Mouse (Mus musculus): ENCODE measurements around the gene Emc3. TPM values are rescaled to one million over a fixed set of nuclear protein-coding genes. Genes with fewer than 3 reads are reported as not detected.

The Emc3 gene
- total and polyA plus RNA-seq, 3 experiments: 52.7 to 90.9 (median 64.6) TPM

Other genes starting within 250 kb of the Emc3 start
Only the 20 nearest of the 22 such genes appear.
- gene Ogg1, start 204.7 kb downstream of the Emc3 start, total RNA-seq (2012; rRNA removed): 12.5 and 13.8 TPM in 2 replicates
- gene Ogg1, start 204.7 kb downstream of the Emc3 start, total RNA-seq (2014; rRNA removed): 14.4 and 14.5 TPM in 2 replicates
- gene Ogg1, start 204.7 kb downstream of the Emc3 start, polyA plus RNA-seq (2012; ENCODE audit: insufficient read length, low read depth): 19.5 and 20.1 TPM in 2 replicates
- gene Camk1, start 187.7 kb downstream of the Emc3 start, total RNA-seq (2012; rRNA removed): 4.1 and 5.3 TPM in 2 replicates
- 0.20 and 0.36 TPM in 2 replicates for gene Camk1, start 187.7 kb downstream of the Emc3 start, total RNA-seq (2014; rRNA removed)
- gene Camk1, start 187.7 kb downstream of the Emc3 start, polyA plus RNA-seq (2012; ENCODE audit: insufficient read length, low read depth): 0.97 and 1.4 TPM in 2 replicates
- gene Tada3, start 153.8 kb downstream of the Emc3 start, total RNA-seq (2012; rRNA removed): 14.6 and 19.4 TPM in 2 replicates
- gene Tada3, start 153.8 kb downstream of the Emc3 start, total RNA-seq (2014; rRNA removed): 7.2 and 7.6 TPM in 2 replicates
- gene Tada3, start 153.8 kb downstream of the Emc3 start, polyA plus RNA-seq (2012; ENCODE audit: insufficient read length, low read depth): 24.8 and 28.2 TPM in 2 replicates
- gene Arpc4, start 153.5 kb downstream of the Emc3 start, total RNA-seq (2012; rRNA removed): 150 and 190 TPM in 2 replicates
- gene Arpc4, start 153.5 kb downstream of the Emc3 start, total RNA-seq (2014; rRNA removed): 202 and 234 TPM in 2 replicates
- gene Arpc4, start 153.5 kb downstream of the Emc3 start, polyA plus RNA-seq (2012; ENCODE audit: insufficient read length, low read depth): 314 and 345 TPM in 2 replicates
- gene Ttll3, start 142.4 kb downstream of the Emc3 start, total RNA-seq (2012; rRNA removed): 5.1 and 5.3 TPM in 2 replicates
- gene Ttll3, start 142.4 kb downstream of the Emc3 start, total RNA-seq (2014; rRNA removed): 0.87 and 1.8 TPM in 2 replicates
- 4.4 and 5.1 TPM in 2 replicates for gene Ttll3, start 142.4 kb downstream of the Emc3 start, polyA plus RNA-seq (2012; ENCODE audit: insufficient read length, low read depth)
- 26.3 and 28.6 TPM in 2 replicates for gene Rpusd3, start 112.3 kb downstream of the Emc3 start, total RNA-seq (2012; rRNA removed)
- gene Rpusd3, start 112.3 kb downstream of the Emc3 start, total RNA-seq (2014; rRNA removed): 18.8 and 22.1 TPM in 2 replicates
- gene Rpusd3, start 112.3 kb downstream of the Emc3 start, polyA plus RNA-seq (2012; ENCODE audit: insufficient read length, low read depth): 18.5 and 26.5 TPM in 2 replicates
- gene Cidec, start 95.9 kb downstream of the Emc3 start, total RNA-seq (2012; rRNA removed): 0.17 TPM in 1 of 2 replicates, not detected in the other
- not detected in 2 replicates for gene Cidec, start 95.9 kb downstream of the Emc3 start, total RNA-seq (2014; rRNA removed)
- 0.14 TPM in 1 of 2 replicates, not detected in the other for gene Cidec, start 95.9 kb downstream of the Emc3 start, polyA plus RNA-seq (2012; ENCODE audit: insufficient read length, low read depth)
- 69.2 and 83.9 TPM in 2 replicates for gene Jagn1, start 89.1 kb downstream of the Emc3 start, total RNA-seq (2012; rRNA removed)
- gene Jagn1, start 89.1 kb downstream of the Emc3 start, total RNA-seq (2014; rRNA removed): 90.4 and 106 TPM in 2 replicates
- gene Jagn1, start 89.1 kb downstream of the Emc3 start, polyA plus RNA-seq (2012; ENCODE audit: insufficient read length, low read depth): 88.3 and 103 TPM in 2 replicates
- 0.13 TPM in 1 of 2 replicates, not detected in the other for gene Il17re, start 73.2 kb downstream of the Emc3 start, total RNA-seq (2012; rRNA removed)
- not detected in 2 replicates for gene Il17re, start 73.2 kb downstream of the Emc3 start, total RNA-seq (2014; rRNA removed)
- 0.13 TPM in 1 of 2 replicates, not detected in the other for gene Il17re, start 73.2 kb downstream of the Emc3 start, polyA plus RNA-seq (2012; ENCODE audit: insufficient read length, low read depth)
- gene Il17rc, start 60.2 kb downstream of the Emc3 start, total RNA-seq (2012; rRNA removed): not detected in 2 replicates
- gene Il17rc, start 60.2 kb downstream of the Emc3 start, total RNA-seq (2014; rRNA removed): not detected in 2 replicates
- not detected in 2 replicates for gene Il17rc, start 60.2 kb downstream of the Emc3 start, polyA plus RNA-seq (2012; ENCODE audit: insufficient read length, low read depth)
- 4.3 and 6.2 TPM in 2 replicates for gene Creld1, start 48.4 kb downstream of the Emc3 start, total RNA-seq (2012; rRNA removed)
- gene Creld1, start 48.4 kb downstream of the Emc3 start, total RNA-seq (2014; rRNA removed): 3.3 and 3.4 TPM in 2 replicates
- gene Creld1, start 48.4 kb downstream of the Emc3 start, polyA plus RNA-seq (2012; ENCODE audit: insufficient read length, low read depth): 12.9 and 14.3 TPM in 2 replicates
- gene Prrt3, start 29.7 kb downstream of the Emc3 start, total RNA-seq (2012; rRNA removed): not detected in 2 replicates
- not detected in 2 replicates for gene Prrt3, start 29.7 kb downstream of the Emc3 start, total RNA-seq (2014; rRNA removed)
- gene Prrt3, start 29.7 kb downstream of the Emc3 start, polyA plus RNA-seq (2012; ENCODE audit: insufficient read length, low read depth): not detected in 2 replicates
- gene Fancd2, start within 50 bp of the Emc3 start, total RNA-seq (2012; rRNA removed): 25.5 and 26.3 TPM in 2 replicates
- 32.7 and 37.3 TPM in 2 replicates for gene Fancd2, start within 50 bp of the Emc3 start, total RNA-seq (2014; rRNA removed)
- gene Fancd2, start within 50 bp of the Emc3 start, polyA plus RNA-seq (2012; ENCODE audit: insufficient read length, low read depth): 27.2 and 30.2 TPM in 2 replicates
- gene Fancd2os, start 69.1 kb upstream of the Emc3 start, total RNA-seq (2012; rRNA removed): not detected in 2 replicates
- gene Fancd2os, start 69.1 kb upstream of the Emc3 start, total RNA-seq (2014; rRNA removed): not detected in 2 replicates
- gene Fancd2os, start 69.1 kb upstream of the Emc3 start, polyA plus RNA-seq (2012; ENCODE audit: insufficient read length, low read depth): 0.31 and 0.45 TPM in 2 replicates
- 112 and 122 TPM in 2 replicates for gene Brk1, start 73.1 kb upstream of the Emc3 start, total RNA-seq (2012; rRNA removed)
- gene Brk1, start 73.1 kb upstream of the Emc3 start, total RNA-seq (2014; rRNA removed): 224 and 245 TPM in 2 replicates
- 142 and 145 TPM in 2 replicates for gene Brk1, start 73.1 kb upstream of the Emc3 start, polyA plus RNA-seq (2012; ENCODE audit: insufficient read length, low read depth)
- gene Vhl, start 92.3 kb upstream of the Emc3 start, total RNA-seq (2012; rRNA removed): 14.2 and 17.6 TPM in 2 replicates
- gene Vhl, start 92.3 kb upstream of the Emc3 start, total RNA-seq (2014; rRNA removed): 32.6 and 36.6 TPM in 2 replicates
- 19.2 and 23.1 TPM in 2 replicates for gene Vhl, start 92.3 kb upstream of the Emc3 start, polyA plus RNA-seq (2012; ENCODE audit: insufficient read length, low read depth)
- 31.6 and 39.5 TPM in 2 replicates for gene Irak2, start 106.8 kb upstream of the Emc3 start, total RNA-seq (2012; rRNA removed)
- gene Irak2, start 106.8 kb upstream of the Emc3 start, total RNA-seq (2014; rRNA removed): 26.9 and 30.0 TPM in 2 replicates
- gene Irak2, start 106.8 kb upstream of the Emc3 start, polyA plus RNA-seq (2012; ENCODE audit: insufficient read length, low read depth): 32.5 and 38.6 TPM in 2 replicates
- gene Tatdn2, start 165.4 kb upstream of the Emc3 start, total RNA-seq (2012; rRNA removed): 35.1 and 62.5 TPM in 2 replicates
- 34.5 and 35.5 TPM in 2 replicates for gene Tatdn2, start 165.4 kb upstream of the Emc3 start, total RNA-seq (2014; rRNA removed)
- 58.0 and 70.8 TPM in 2 replicates for gene Tatdn2, start 165.4 kb upstream of the Emc3 start, polyA plus RNA-seq (2012; ENCODE audit: insufficient read length, low read depth)
- not detected in 2 replicates for gene Ghrl, start 188.2 kb upstream of the Emc3 start, total RNA-seq (2012; rRNA removed)
- not detected in 2 replicates for gene Ghrl, start 188.2 kb upstream of the Emc3 start, total RNA-seq (2014; rRNA removed)
- gene Ghrl, start 188.2 kb upstream of the Emc3 start, polyA plus RNA-seq (2012; ENCODE audit: insufficient read length, low read depth): 1.1 and 2.6 TPM in 2 replicates
- 209 and 244 TPM in 2 replicates for gene Sec13, start 209.1 kb upstream of the Emc3 start, total RNA-seq (2012; rRNA removed)
- gene Sec13, start 209.1 kb upstream of the Emc3 start, total RNA-seq (2014; rRNA removed): 257 and 267 TPM in 2 replicates
- 145 and 156 TPM in 2 replicates for gene Sec13, start 209.1 kb upstream of the Emc3 start, polyA plus RNA-seq (2012; ENCODE audit: insufficient read length, low read depth)